Mouse (Mus musculus): ENCODE data around the gene Prap1. TPM values are rescaled to one million over a fixed set of nuclear protein-coding genes. Genes with fewer than 3 reads are reported as not detected.

Prap1 gene
- polyA plus RNA-seq, 1 experiment from 2014 or later = not detected

- ATAC-seq = peak; percentile 90
- whole genome bisulfite sequencing = 1% methylated on average over 30 of the region's 30 CpGs
Observed at GRCm38 (mm10) chr7:140101993-140102860, 9.0 kb downstream of the Prap1 start, which contains the start of gene Fuom. TSS of gene Fuom (minus strand) at chr7:140102441.

DNA sequence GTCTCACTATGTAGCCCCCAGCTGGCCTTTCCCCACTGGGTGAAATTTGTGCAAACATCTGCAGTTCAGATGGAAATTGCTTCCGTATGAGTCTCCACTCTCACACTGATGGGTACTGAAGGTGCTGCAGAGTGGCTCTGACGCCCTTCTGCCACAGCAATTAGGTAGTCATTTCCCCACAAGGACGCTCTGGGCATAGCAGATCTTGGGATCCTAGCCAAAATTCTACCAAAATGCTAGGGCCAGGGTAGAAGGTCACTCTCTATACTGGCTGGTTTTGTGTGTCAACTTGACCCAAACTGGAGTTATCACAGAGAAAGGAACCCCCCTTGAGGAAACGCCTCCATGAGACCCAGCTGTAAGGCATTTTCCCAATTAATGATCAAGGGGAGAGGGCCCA is 10.8 kb downstream of the Prap1 start:
- 85% methylated on average over 4 of the region's 4 CpGs for WGBS
- no peaks in the 10 kb centered on the region for H3K27me3 ChIP-seq (replicated peaks; ENCODE audit: control insufficient read depth, insufficient read depth, low read length)
- H3K27ac ChIP-seq (ENCODE audit: low read depth, low read length) = no peak overlapping the region
- H3K4me3 ChIP-seq (ENCODE audit: low read length) = no peak overlapping the region
- H3K4me2 ChIP-seq (ENCODE audit: low read length) = no peak overlapping the region
- H3K9me3 ChIP-seq (ENCODE audit: control insufficient read depth, low read length) = no peaks in the 10 kb centered on the region
- H3K4me1 ChIP-seq (ENCODE audit: control insufficient read depth, insufficient read depth, low read depth, low read length) = peaks cover 6% of the 10 kb centered on the region
- no peak for ATAC-seq
- H3K36me3 ChIP-seq (ENCODE audit: control insufficient read depth, insufficient read depth, low read length) = peaks cover 22% of the 10 kb centered on the region
- no peak overlapping the region for H3K9ac ChIP-seq (ENCODE audit: low read depth, low read length)

More at GRCm38 (mm10) chr7:140101993-140102860, 9.0 kb downstream of the Prap1 start, which contains the start of gene Fuom:
- Histone ChIP-seq H3K9me3 (ENCODE audit: control insufficient read depth, low read length) (no peaks in the 10 kb centered on the region), H3K27me3 (replicated peaks; ENCODE audit: control insufficient read depth, insufficient read depth, low read length) (no peaks in the 10 kb centered on the region), H3K4me3 (ENCODE audit: low read length) (peak within 1 kb of the TSS; percentile 41), H3K9ac (ENCODE audit: low read depth, low read length) (peak within 1 kb of the TSS; percentile 62), H3K4me2 (ENCODE audit: low read length) (peak within 1 kb of the TSS; percentile 67), H3K27ac (ENCODE audit: low read depth, low read length) (peak within 1 kb of the TSS; percentile 58), H3K4me1 (ENCODE audit: control insufficient read depth, insufficient read depth, low read depth, low read length) (peaks cover 6% of the 10 kb centered on the region), H3K36me3 (ENCODE audit: control insufficient read depth, insufficient read depth, low read length) (peaks cover 14% of the 10 kb centered on the region)

- Histone ChIP-seq H3K9me3 (ENCODE audit: control insufficient read depth, low read length) (no peaks in the 10 kb centered on the region), H3K4me3 (ENCODE audit: low read length) (no peak overlapping the region), H3K4me2 (ENCODE audit: low read length) (no peak overlapping the region), H3K9ac (ENCODE audit: low read depth, low read length) (no peak overlapping the region), H3K4me1 (ENCODE audit: control insufficient read depth, insufficient read depth, low read depth, low read length) (peaks cover under 1% of the 10 kb centered on the region), H3K36me3 (ENCODE audit: control insufficient read depth, insufficient read depth, low read length) (peaks cover 23% of the 10 kb centered on the region), H3K27ac (ENCODE audit: low read depth, low read length) (no peak overlapping the region), H3K27me3 (replicated peaks; ENCODE audit: control insufficient read depth, insufficient read depth, low read length) (no peaks in the 10 kb centered on the region)
- no peak for ATAC-seq
- WGBS = 59% methylated on average over 3 of the region's 3 CpGs
Observed at GRCm38 (mm10) chr7:140111943-140112342, 18.7 kb downstream of the Prap1 start.

GRCm38 (mm10) chr7:140115583-140116328 is 22.6 kb downstream of the Prap1 start, which contains the start of gene Paox:
TSS of gene Paox (plus strand) at chr7:140115799.
- Histone ChIP-seq H3K27ac (ENCODE audit: low read depth, low read length) (peak within 1 kb of the TSS; percentile 91), H3K4me2 (ENCODE audit: low read length) (peak within 1 kb of the TSS; percentile 97)
- WGBS = 4% methylated on average over 22 of the region's 23 CpGs

DNA sequence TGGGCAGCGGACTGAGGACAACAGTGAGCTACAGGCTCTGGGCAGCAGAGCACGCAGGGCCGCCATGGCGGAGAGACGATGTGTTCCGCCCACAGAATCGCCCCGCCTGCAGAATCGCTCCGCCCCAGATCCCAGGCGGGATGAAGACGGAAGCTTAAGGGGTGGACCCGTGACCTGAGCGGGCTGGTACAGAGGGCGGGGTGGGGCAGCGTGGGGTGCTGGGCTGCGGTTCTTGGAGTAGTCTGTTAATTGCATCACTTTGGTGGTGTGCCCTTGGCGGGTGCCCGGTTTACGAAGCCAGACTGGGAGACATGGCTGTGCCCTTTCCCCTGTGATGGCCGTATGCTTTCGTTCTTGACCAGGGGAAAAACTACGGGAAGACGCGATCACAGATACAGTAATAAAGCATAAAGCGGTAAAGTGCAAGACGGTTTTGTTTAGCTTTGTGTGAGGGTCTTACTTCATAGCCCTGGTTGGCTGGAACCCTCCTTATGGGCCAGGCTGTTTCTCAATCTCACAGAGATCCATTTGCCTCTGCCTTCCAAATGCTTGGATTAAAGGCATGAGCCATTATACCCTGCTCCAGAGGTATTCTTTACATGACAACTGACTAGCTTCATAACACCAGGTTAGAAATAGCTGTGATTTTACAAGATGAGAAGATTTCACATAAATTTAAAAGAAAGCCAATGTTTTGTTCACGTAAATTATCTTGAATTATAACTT is 23.3 kb downstream of the Prap1 start, which contains the start of gene Echs1:
Echs1 (minus strand) TSS at position 148 of the 726 bp plus-strand sequence.
- Histone ChIP-seq H3K9ac (ENCODE audit: low read depth, low read length) (peak within 1 kb of the TSS; percentile 88), H3K9me3 (ENCODE audit: control insufficient read depth, low read length) (no peaks in the 10 kb centered on the region), H3K4me1 (ENCODE audit: control insufficient read depth, insufficient read depth, low read depth, low read length) (peaks cover 5% of the 10 kb centered on the region), H3K36me3 (ENCODE audit: control insufficient read depth, insufficient read depth, low read length) (peaks cover 6% of the 10 kb centered on the region), H3K4me3 (ENCODE audit: low read length) (peak within 1 kb of the TSS; percentile 80), H3K27ac (ENCODE audit: low read depth, low read length) (peak within 1 kb of the TSS; percentile 91), H3K4me2 (ENCODE audit: low read length) (peak within 1 kb of the TSS; percentile 97), H3K27me3 (replicated peaks; ENCODE audit: control insufficient read depth, insufficient read depth, low read length) (no peaks in the 10 kb centered on the region)
- WGBS = 3% methylated on average over 27 of the region's 28 CpGs
- peak; percentile 96 for ATAC-seq

More at GRCm38 (mm10) chr7:140115583-140116328, 22.6 kb downstream of the Prap1 start, which contains the start of gene Paox:
- H3K27me3 ChIP-seq (replicated peaks; ENCODE audit: control insufficient read depth, insufficient read depth, low read length) = no peaks in the 10 kb centered on the region
- H3K36me3 ChIP-seq (ENCODE audit: control insufficient read depth, insufficient read depth, low read length) = peaks cover 6% of the 10 kb centered on the region
- peak within 1 kb of the TSS; percentile 88 for H3K9ac ChIP-seq (ENCODE audit: low read depth, low read length)
- peak; percentile 77 for ATAC-seq
- no peaks in the 10 kb centered on the region for H3K9me3 ChIP-seq (ENCODE audit: control insufficient read depth, low read length)
- H3K4me3 ChIP-seq (ENCODE audit: low read length) = peak within 1 kb of the TSS; percentile 80
- H3K4me1 ChIP-seq (ENCODE audit: control insufficient read depth, insufficient read depth, low read depth, low read length) = peaks cover 5% of the 10 kb centered on the region

- H3K4me3 ChIP-seq (ENCODE audit: low read length) = no peak overlapping the region
- H3K27ac ChIP-seq (ENCODE audit: low read depth, low read length) = no peak overlapping the region
- no peak overlapping the region for H3K4me2 ChIP-seq (ENCODE audit: low read length)
- H3K36me3 ChIP-seq (ENCODE audit: control insufficient read depth, insufficient read depth, low read length) = no peaks in the 10 kb centered on the region
- H3K9me3 ChIP-seq (ENCODE audit: control insufficient read depth, low read length) = no peaks in the 10 kb centered on the region
- H3K4me1 ChIP-seq (ENCODE audit: control insufficient read depth, insufficient read depth, low read depth, low read length) = peaks cover 5% of the 10 kb centered on the region
- WGBS = 92% methylated on average over 2 of the region's 2 CpGs
- no peak for ATAC-seq
- H3K27me3 ChIP-seq (replicated peaks; ENCODE audit: control insufficient read depth, insufficient read depth, low read length) = no peaks in the 10 kb centered on the region
- H3K9ac ChIP-seq (ENCODE audit: low read depth, low read length) = no peak overlapping the region
Observed at GRCm38 (mm10) chr7:140120484-140120883, 27.3 kb downstream of the Prap1 start.

- no peaks in the 10 kb centered on the region for H3K9me3 ChIP-seq (ENCODE audit: control insufficient read depth, low read length)
- peaks cover 7% of the 10 kb centered on the region for H3K4me1 ChIP-seq (ENCODE audit: control insufficient read depth, insufficient read depth, low read depth, low read length)
- H3K27ac ChIP-seq (ENCODE audit: low read depth, low read length) = no peak overlapping the region
- no peak overlapping the region for H3K9ac ChIP-seq (ENCODE audit: low read depth, low read length)
- WGBS = 77% methylated on average over 13 of the region's 13 CpGs
- H3K4me3 ChIP-seq (ENCODE audit: low read length) = no peak overlapping the region
- H3K27me3 ChIP-seq (replicated peaks; ENCODE audit: control insufficient read depth, insufficient read depth, low read length) = no peaks in the 10 kb centered on the region
- ATAC-seq = no peak
- H3K36me3 ChIP-seq (ENCODE audit: control insufficient read depth, insufficient read depth, low read length) = no peaks in the 10 kb centered on the region
- H3K4me2 ChIP-seq (ENCODE audit: low read length) = no peak overlapping the region
Observed at GRCm38 (mm10) chr7:140121338-140121910, 28.2 kb downstream of the Prap1 start.

- H3K4me2 ChIP-seq (ENCODE audit: low read length) = no peak overlapping the region
- no peak overlapping the region for H3K4me3 ChIP-seq (ENCODE audit: low read length)
- H3K36me3 ChIP-seq (ENCODE audit: control insufficient read depth, insufficient read depth, low read length) = no peaks in the 10 kb centered on the region
- ATAC-seq = no peak
- 0 out of 2 replicates have a peak, but pooled peaks cover 3% of the 10 kb centered on the region for H3K4me1 ChIP-seq (ENCODE audit: control insufficient read depth, insufficient read depth, low read depth, low read length)
- no peak overlapping the region for H3K9ac ChIP-seq (ENCODE audit: low read depth, low read length)
- 38% methylated on average over 4 of the region's 4 CpGs for WGBS
- H3K27ac ChIP-seq (ENCODE audit: low read depth, low read length) = no peak overlapping the region
- H3K9me3 ChIP-seq (ENCODE audit: control insufficient read depth, low read length) = no peaks in the 10 kb centered on the region
- no peaks in the 10 kb centered on the region for H3K27me3 ChIP-seq (replicated peaks; ENCODE audit: control insufficient read depth, insufficient read depth, low read length)
Observed at GRCm38 (mm10) chr7:140122765-140123164, 29.6 kb downstream of the Prap1 start.
